Mouse (Mus musculus) forebrain, embryonic 16.5 days (tissue): Measurements from ENCODE around the gene Bcor. TPM values are rescaled to one million over a fixed set of nuclear protein-coding genes. Genes with fewer than 3 reads are reported as not detected.

ENCODE experiments used
- ATAC-seq: fragments of 200-750 bp; cut with Nextera tagmentation; 2 replicates; pipeline ENCODE4 v1.8.0; 2017; ENCODE audit warnings: mild to moderate bottlenecking, moderate library complexity
- H3K27ac ChIP-seq: fragments of 300-500 bp; sonication (generic); 2 replicates; pipeline ENCODE4 v1.5.1; 2014; ENCODE audit warnings: low read length, control low read depth
- H3K27me3 ChIP-seq: fragments of 300-500 bp; sonication (generic); replicated peaks from 2 replicates; pipeline ENCODE4 v1.6.1; 2014; ENCODE audit warnings: low read length; ENCODE audit not compliant: control insufficient read depth, insufficient read depth
- H3K36me3 ChIP-seq: fragments of 300-500 bp; sonication (generic); 2 replicates; pipeline ENCODE4 v1.6.1; 2014; ENCODE audit not compliant: control insufficient read depth, insufficient read depth
- H3K4me1 ChIP-seq: fragments of 300-500 bp; sonication (generic); replicated peaks from 2 replicates; pipeline ENCODE4 v1.6.1; 2014; ENCODE audit warnings: low read length; ENCODE audit not compliant: control insufficient read depth, insufficient read depth
- H3K4me2 ChIP-seq: fragments of 300-500 bp; sonication (generic); 2 replicates; pipeline ENCODE4 v1.6.1; 2014; ENCODE audit warnings: mild to moderate bottlenecking, low read length, control low read depth
- H3K4me3 ChIP-seq: fragments of 300-500 bp; sonication (generic); replicated peaks from 2 replicates; pipeline ENCODE4 v1.5.1; 2014; ENCODE audit warnings: mild to moderate bottlenecking, low read length, control low read depth
- H3K9ac ChIP-seq: fragments of 300-500 bp; sonication (generic); replicated peaks from 2 replicates; pipeline ENCODE4 v1.6.1; 2014; ENCODE audit warnings: low read depth, low read length, control low read depth
- H3K9me3 ChIP-seq: fragments of 300-500 bp; sonication (generic); 2 replicates; pipeline ENCODE4 v1.6.1; 2016; ENCODE audit warnings: low read length; ENCODE audit not compliant: control insufficient read depth
- WGBS: fragments of 180-500 bp; shearing (Covaris S2); extraction: QIAGEN DNeasy Blood & Tissue Kit; methylation state at CpG from one replicate; pipeline ENCODE4 v1.1.7; 2014; 5-methylcytosine and 5-hydroxymethylcytosine counted together
- polyA plus RNA-seq: library from polyadenylated mRNA; unstranded; fragments of >200 nt; fragmentation: Nextera tagmentation; extraction: Ambion mirVana; gene quantifications from 2 replicates; pipeline ENCODE4 v1.2.1, GENCODE M21; 2015

The Bcor gene
- polyA plus RNA-seq, 1 experiment from 2014 or later: 18.1 TPM

GRCm38 (mm10) chrX:12153141-12154095 lies 6.7 kb downstream of the Bcor start:
- H3K4me2 ChIP-seq: no peak overlapping the region
- H3K27me3 ChIP-seq: peaks cover 12% of the 10 kb centered on the region
- H3K4me1 ChIP-seq: peaks cover 29% of the 10 kb centered on the region
- H3K36me3 ChIP-seq: no peaks in the 10 kb centered on the region
- no peaks in the 10 kb centered on the region for H3K9me3 ChIP-seq
- 20% methylated on average over 31 of the region's 31 CpGs for WGBS
- H3K27ac ChIP-seq: no peak overlapping the region
- no peak overlapping the region for H3K9ac ChIP-seq
- no peak for ATAC-seq
- no peak overlapping the region for H3K4me3 ChIP-seq

DNA sequence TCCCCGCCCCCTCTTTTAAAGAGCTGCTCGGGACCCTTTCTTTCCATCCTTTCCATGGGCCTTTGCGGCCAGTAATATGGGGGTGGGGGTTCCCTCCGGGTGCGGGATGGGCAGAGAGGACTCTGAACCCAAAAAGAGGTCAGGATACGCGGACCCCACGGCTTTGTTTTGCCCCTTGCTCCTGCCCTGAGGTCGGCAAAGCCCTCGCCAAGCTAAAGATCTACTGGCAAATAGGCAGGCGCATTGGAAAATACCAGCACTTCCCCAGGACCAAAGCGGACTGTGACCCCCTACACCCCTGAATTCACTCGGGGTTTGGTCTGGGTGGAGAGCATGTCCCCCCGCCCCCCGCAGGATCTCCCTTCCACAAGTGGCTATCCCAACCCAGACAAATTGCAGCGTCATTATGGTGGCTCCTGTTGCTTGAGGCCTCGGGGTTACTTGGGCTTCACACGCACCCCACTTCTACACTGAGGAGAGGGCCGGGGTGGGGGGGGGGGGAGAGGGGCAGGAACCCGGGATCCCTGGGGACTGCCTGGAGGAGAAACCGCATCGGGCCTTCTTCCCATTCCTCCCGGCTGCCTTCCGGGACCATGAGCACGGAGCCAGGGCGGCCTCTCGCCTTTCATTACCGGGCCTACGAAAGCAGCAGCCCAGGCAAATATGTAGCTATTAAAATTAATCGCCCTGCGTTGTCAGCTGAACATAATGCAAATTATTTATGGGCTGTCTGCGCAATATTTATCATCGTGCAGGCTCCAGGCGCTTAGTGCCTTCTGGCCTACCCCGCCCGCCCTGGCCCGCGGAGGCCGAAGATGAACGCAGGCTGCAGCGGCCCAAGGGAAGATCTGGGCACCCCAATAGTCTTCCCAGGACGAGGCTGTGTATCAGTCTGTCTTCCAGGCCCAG lies 7.9 kb downstream of the Bcor start:
- Histone ChIP-seq H3K4me2 (peak overlapping the region; percentile 49), H3K36me3 (no peaks in the 10 kb centered on the region), H3K27me3 (peaks cover 12% of the 10 kb centered on the region), H3K9ac (peak overlapping the region; percentile 51), H3K4me3 (peak overlapping the region; percentile 36), H3K4me1 (peaks cover 26% of the 10 kb centered on the region), H3K27ac (no peak overlapping the region; the same call in 1 of the 2 replicates), H3K9me3 (no peaks in the 10 kb centered on the region)
- no peak for ATAC-seq
- 34% methylated on average over 39 of the region's 42 CpGs for WGBS

DNA sequence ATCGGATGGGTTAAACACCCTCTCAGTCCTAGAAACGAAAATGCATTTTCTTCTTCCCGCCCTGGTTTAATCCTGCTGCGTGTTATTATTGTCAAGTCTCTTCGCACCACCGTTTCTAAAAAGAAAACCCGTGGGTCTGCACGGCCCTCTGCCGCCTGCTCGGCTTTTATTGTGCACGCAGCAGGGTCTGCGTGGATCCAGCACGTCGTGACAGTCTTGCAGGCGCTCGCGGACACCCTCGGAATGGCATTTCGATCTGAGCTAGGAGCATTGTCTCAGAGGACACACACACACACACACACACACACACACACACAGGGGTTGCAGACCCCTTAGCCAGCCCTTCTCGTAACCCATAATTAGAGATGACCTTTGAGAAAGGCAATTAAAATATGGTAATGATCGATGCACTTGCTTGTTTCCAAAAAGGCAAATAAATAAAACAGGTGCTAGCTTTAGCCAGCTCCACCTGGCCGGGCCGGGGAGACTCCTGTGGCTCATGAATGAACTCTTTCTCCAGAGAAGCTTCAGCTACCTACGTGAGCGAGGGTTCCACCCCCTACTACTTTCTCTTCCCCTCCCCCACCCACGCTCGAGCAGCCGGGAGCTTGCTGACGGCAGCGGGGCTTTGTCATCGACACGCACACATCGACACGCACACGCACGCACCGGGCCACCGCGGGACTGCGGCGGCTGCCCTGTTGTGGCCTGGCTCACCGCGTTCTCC lies 8.7 kb downstream of the Bcor start:
- WGBS: 3% methylated on average over 43 of the region's 43 CpGs
- H3K27ac ChIP-seq: no peak overlapping the region; the same call in 1 of the 2 replicates
- peaks cover 12% of the 10 kb centered on the region for H3K27me3 ChIP-seq
- peak overlapping the region; percentile 36 for H3K4me3 ChIP-seq
- peak overlapping the region; percentile 49 for H3K4me2 ChIP-seq
- no peaks in the 10 kb centered on the region for H3K36me3 ChIP-seq
- no peaks in the 10 kb centered on the region for H3K9me3 ChIP-seq
- ATAC-seq: peak; percentile 76
- H3K9ac ChIP-seq: peak overlapping the region; percentile 51
- peaks cover 26% of the 10 kb centered on the region for H3K4me1 ChIP-seq

- Histone ChIP-seq H3K4me1 (peaks cover 22% of the 10 kb centered on the region), H3K36me3 (no peaks in the 10 kb centered on the region), H3K9me3 (no peaks in the 10 kb centered on the region), H3K9ac (no peak overlapping the region), H3K27me3 (peaks cover 8% of the 10 kb centered on the region; the same call in 1 of the 2 replicates), H3K4me3 (no peak overlapping the region), H3K27ac (no peak overlapping the region), H3K4me2 (peak overlapping the region; percentile 11; the same call in 1 of the 2 replicates)
- WGBS: 23% methylated on average over 7 of the region's 7 CpGs
- ATAC-seq: no peak
Observed at GRCm38 (mm10) chrX:12150425-12150824, 9.7 kb downstream of the Bcor start.

DNA sequence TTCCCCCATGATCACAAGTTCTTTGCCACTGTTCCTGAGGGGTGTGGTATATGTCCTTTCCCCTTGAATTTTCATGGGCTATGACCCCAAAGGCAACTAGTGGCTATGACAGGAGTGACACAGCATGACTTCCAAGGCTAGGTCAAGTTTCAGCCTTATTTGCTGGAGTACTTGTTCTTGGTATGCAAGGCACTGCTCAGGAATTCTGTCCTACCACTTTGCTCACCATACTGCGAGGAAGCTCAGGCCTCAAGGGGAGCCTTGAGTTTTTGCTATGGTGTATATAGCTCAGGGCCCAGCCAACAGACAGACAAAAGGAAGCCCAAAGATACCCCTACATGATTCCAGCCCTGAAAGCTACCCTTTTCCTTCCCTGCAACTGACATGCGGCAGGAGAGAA lies 13.9 kb downstream of the Bcor start:
- no peak for ATAC-seq
- 0 out of 2 replicates have a peak, but pooled peaks cover 9% of the 10 kb centered on the region for H3K27me3 ChIP-seq
- H3K9ac ChIP-seq: no peak overlapping the region
- no peak overlapping the region for H3K4me2 ChIP-seq
- 75% methylated on average over 2 of the region's 2 CpGs for WGBS
- H3K9me3 ChIP-seq: no peaks in the 10 kb centered on the region
- H3K36me3 ChIP-seq: no peaks in the 10 kb centered on the region
- H3K27ac ChIP-seq: no peak overlapping the region
- H3K4me1 ChIP-seq: peaks cover 4% of the 10 kb centered on the region
- no peak overlapping the region for H3K4me3 ChIP-seq

GRCm38 (mm10) chrX:12142832-12143231 lies 17.3 kb downstream of the Bcor start:
- Histone ChIP-seq H3K4me2 (no peak overlapping the region), H3K4me3 (no peak overlapping the region), H3K27ac (no peak overlapping the region), H3K9ac (no peak overlapping the region), H3K27me3 (peaks cover 20% of the 10 kb centered on the region), H3K4me1 (peaks cover 8% of the 10 kb centered on the region; the same call in 1 of the 2 replicates), H3K9me3 (no peaks in the 10 kb centered on the region), H3K36me3 (no peaks in the 10 kb centered on the region)
- no peak for ATAC-seq
- 75% methylated on average over 5 of the region's 5 CpGs for WGBS

GRCm38 (mm10) chrX:12140086-12140740 lies 19.9 kb downstream of the Bcor start:
- 6% methylated on average over 44 of the region's 51 CpGs for WGBS
- ATAC-seq: no peak
- H3K4me2 ChIP-seq: peak overlapping the region; percentile 63

DNA sequence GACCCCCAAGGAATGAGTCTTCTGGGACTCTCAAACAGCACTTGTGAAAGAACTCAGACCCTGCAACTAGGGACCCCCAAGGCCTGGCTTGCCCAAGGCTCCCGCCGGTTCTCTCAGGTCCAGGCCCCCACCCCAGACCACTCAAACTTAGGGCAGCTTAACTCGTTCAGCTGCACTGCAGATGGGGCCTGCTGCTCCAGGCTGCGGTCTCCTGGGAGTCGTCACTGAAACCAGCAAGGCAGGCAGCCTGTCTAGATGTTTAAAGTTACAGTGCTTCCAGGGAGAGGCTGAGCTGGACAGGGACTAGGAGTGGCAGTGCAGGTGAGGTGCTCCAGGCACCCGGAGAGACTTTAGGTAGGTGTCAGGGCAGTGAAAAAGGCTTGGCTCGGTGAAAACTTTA lies 21.9 kb downstream of the Bcor start:
- no peak overlapping the region for H3K27ac ChIP-seq
- peaks cover 31% of the 10 kb centered on the region for H3K27me3 ChIP-seq
- no peaks in the 10 kb centered on the region for H3K9me3 ChIP-seq
- no peak overlapping the region for H3K4me2 ChIP-seq
- peaks cover 29% of the 10 kb centered on the region for H3K4me1 ChIP-seq
- no peaks in the 10 kb centered on the region for H3K36me3 ChIP-seq
- no peak overlapping the region for H3K9ac ChIP-seq
- no peak for ATAC-seq
- WGBS: 36% methylated on average over 7 of the region's 7 CpGs
- no peak overlapping the region for H3K4me3 ChIP-seq

More at GRCm38 (mm10) chrX:12140086-12140740, 19.9 kb downstream of the Bcor start:
- Histone ChIP-seq H3K4me3 (peak overlapping the region; percentile 39), H3K36me3 (no peaks in the 10 kb centered on the region), H3K27ac (no peak overlapping the region), H3K9me3 (no peaks in the 10 kb centered on the region), H3K4me1 (peaks cover 14% of the 10 kb centered on the region; the same call in 1 of the 2 replicates), H3K9ac (peak overlapping the region; percentile 58), H3K27me3 (peaks cover 31% of the 10 kb centered on the region)
